Mouse (Mus musculus) Patski (cell line): ENCODE data around the gene Tcea3. TPM values are rescaled to one million over a fixed set of nuclear protein-coding genes. Genes with fewer than 3 reads are reported as not detected.

Experiments used
- ATAC-seq: fragments of 100-300 bp; one replicate; pipeline ENCODE4 v1.8.0; 2021
- CTCF ChIA-PET: fragments of 350-600 bp; sonication (Branson Sonifier 250); formaldehyde crosslinking; loops from one replicate; lab custom pipeline; 2022; ENCODE audit warnings: inconsistent platforms; lab: Charles Lee
- POLR2A ChIA-PET: fragments of 350-600 bp; sonication (Branson Sonifier 250); formaldehyde crosslinking; loops from one replicate; lab custom pipeline; 2022; ENCODE audit warnings: antibody characterized with exemption, inconsistent platforms; lab: Charles Lee
- DNase-seq: peaks from one replicate; pipeline ENCODE4 v3.0.0-alpha.2; 2011; ENCODE audit warnings: low read depth, low spot score
- H3K27me3 ChIP-seq: fragments of 371-371 bp; one replicate; pipeline ENCODE4 v1.5.1; 2021
- CTCF ChIP-seq: fragments of 100-300 bp; IDR thresholded peaks from one replicate; pipeline ENCODE4 v1.5.1; 2021
- in situ Hi-C: fragments of 300-500 bp; cut with MboI; formaldehyde crosslinking; loops from 3 replicates; pipeline ENCODE4 v1.11.1; 2018; ENCODE audit warnings: low pct_unique_long_range_greater_than_20kb, mixed read lengths
- polyA plus RNA-seq: library from polyadenylated mRNA; unstranded; gene quantifications from one replicate; pipeline ENCODE4 v1.2.3, GENCODE M21; 2021

Tcea3 gene
- polyA plus RNA-seq, 1 experiment from 2014 or later, result 0.15 TPM

GRCm38 (mm10) chr4:136310229-136311041 lies 62.9 kb downstream of the Tcea3 start, which contains the start of gene Hnrnpr:
Gene Hnrnpr, plus strand, starts transcription at chr4:136310942.
- POLR2A ChIA-PET, result interaction anchor here (0.6 kb wide), 1 partner anchor 29 kb away, joined by 4 read pairs; no protein-coding TSS in a partner anchor
- peak; percentile 97 for ATAC-seq
- no peak for TF ChIP-seq CTCF
- CTCF ChIA-PET, result no interaction called here
- no peaks in the 10 kb centered on the region for H3K27me3 ChIP-seq
- DNase-seq, result peak; percentile 82
- in situ Hi-C loops, result no loop called here

GRCm38 (mm10) chr4:136311042-136311999 lies 63.8 kb downstream of the Tcea3 start:
- DNase-seq, result no peak
- POLR2A ChIA-PET, result interaction anchor here (0.6 kb wide), 1 partner anchor 28 kb away, joined by 4 read pairs; no protein-coding TSS in a partner anchor
- TF ChIP-seq CTCF, result no peak
- H3K27me3 ChIP-seq, result no peaks in the 10 kb centered on the region
- ATAC-seq, result peak; percentile 28
- CTCF ChIA-PET, result no interaction called here
- in situ Hi-C loops, result no loop called here

GRCm38 (mm10) chr4:136312616-136313015 lies 65.1 kb downstream of the Tcea3 start:
- in situ Hi-C loops, result no loop called here
- no peaks in the 10 kb centered on the region for H3K27me3 ChIP-seq
- DNase-seq, result no peak
- no peak for TF ChIP-seq CTCF
- no peak for ATAC-seq
- ChIA-PET CTCF (interaction anchor here (1.2 kb wide), 1 partner anchor 11 kb away, joined by 4 read pairs; no protein-coding TSS in a partner anchor), POLR2A (no interaction called here)

- no peaks in the 10 kb centered on the region for H3K27me3 ChIP-seq
- ATAC-seq (no peak), DNase-seq (no peak)
- TF ChIP-seq CTCF, result no peak
- CTCF ChIA-PET, result no interaction called here
- POLR2A ChIA-PET, result no interaction called here
- in situ Hi-C loops, result no loop called here
Observed at GRCm38 (mm10) chr4:136317667-136318066, 70.1 kb downstream of the Tcea3 start.

- POLR2A ChIA-PET, result no interaction called here
- no peak for TF ChIP-seq CTCF
- CTCF ChIA-PET, result interaction anchor here (1.1 kb wide), 1 partner anchor 60 kb away, joined by 3 read pairs; no protein-coding TSS in a partner anchor
- ATAC-seq (no peak), DNase-seq (no peak)
- no peaks in the 10 kb centered on the region for H3K27me3 ChIP-seq
- in situ Hi-C loops, result loop anchor here (5.0 kb wide), 1 partner anchor 58 kb away; no protein-coding TSS in a partner anchor
Observed at GRCm38 (mm10) chr4:136320016-136320415, 72.5 kb downstream of the Tcea3 start.

GRCm38 (mm10) chr4:136324226-136324625 lies 76.7 kb downstream of the Tcea3 start:
- ATAC-seq, result no peak

More at GRCm38 (mm10) chr4:136324226-136324625, 76.7 kb downstream of the Tcea3 start:
- no peaks in the 10 kb centered on the region for H3K27me3 ChIP-seq
- peak; percentile 14 for TF ChIP-seq CTCF
- ChIA-PET CTCF (interaction anchor here (0.7 to 3.5 kb wide), 13 partner anchors 10 to 119 kb away, joined by 3 to 18 read pairs (median 4); no protein-coding TSS in a partner anchor), POLR2A (interaction anchor here (0.6 to 0.7 kb wide), 4 partner anchors 14 to 376 kb away, joined by 3 to 4 read pairs (median 3); no protein-coding TSS in a partner anchor)
- in situ Hi-C loops, result loop anchor here (5.0 kb wide), 1 partner anchor 62 kb away; no protein-coding TSS in a partner anchor
- DNase-seq, result no peak

Other genes starting within 250 kb of the Tcea3 start
- gene Eloa, start 226.0 kb upstream of the Tcea3 start, polyA plus RNA-seq, result 22.6 TPM
- gene Rpl11, start 194.3 kb upstream of the Tcea3 start, polyA plus RNA-seq, result 665 TPM
- gene Id3, start 104.2 kb upstream of the Tcea3 start, polyA plus RNA-seq, result 175 TPM
- 1.1 TPM for gene E2f2, start 75.3 kb upstream of the Tcea3 start, polyA plus RNA-seq
- 5.5 TPM for gene Asap3, start 41.4 kb upstream of the Tcea3 start, polyA plus RNA-seq
- gene Zfp46, start 37.0 kb downstream of the Tcea3 start, polyA plus RNA-seq, result 13.0 TPM
- 70.2 TPM for gene Hnrnpr, start 63.2 kb downstream of the Tcea3 start, polyA plus RNA-seq
- 0.05 TPM for gene Htr1d, start 175.8 kb downstream of the Tcea3 start, polyA plus RNA-seq
- 0.28 TPM for gene 6030445D17Rik, start 214.5 kb downstream of the Tcea3 start, polyA plus RNA-seq
- gene Luzp1, start 222.0 kb downstream of the Tcea3 start, polyA plus RNA-seq, result 26.8 TPM